Mouse (Mus musculus): ENCODE measurements around the gene Tbx1. TPM values are rescaled to one million over a fixed set of nuclear protein-coding genes. Genes with fewer than 3 reads are reported as not detected.
A peak's percentile ranks its signal among the peaks of the same experiment; 100 is the strongest.

Tbx1 gene
- 1 to 10 TPM; 1.4 to 1.5 TPM for total RNA-seq (2021)
- long read RNA-seq, experiment 1, partial matches to known transcripts, result 1 of 1 reads
- long read RNA-seq, experiment 1, other reads (novel, unspliced or antisense), result 0 of 1 reads
- long read RNA-seq, experiment 2, partial matches to known transcripts, result 1 of 3 reads
- long read RNA-seq, experiment 2, other reads (novel, unspliced or antisense), result 2 of 3 reads

DNA sequence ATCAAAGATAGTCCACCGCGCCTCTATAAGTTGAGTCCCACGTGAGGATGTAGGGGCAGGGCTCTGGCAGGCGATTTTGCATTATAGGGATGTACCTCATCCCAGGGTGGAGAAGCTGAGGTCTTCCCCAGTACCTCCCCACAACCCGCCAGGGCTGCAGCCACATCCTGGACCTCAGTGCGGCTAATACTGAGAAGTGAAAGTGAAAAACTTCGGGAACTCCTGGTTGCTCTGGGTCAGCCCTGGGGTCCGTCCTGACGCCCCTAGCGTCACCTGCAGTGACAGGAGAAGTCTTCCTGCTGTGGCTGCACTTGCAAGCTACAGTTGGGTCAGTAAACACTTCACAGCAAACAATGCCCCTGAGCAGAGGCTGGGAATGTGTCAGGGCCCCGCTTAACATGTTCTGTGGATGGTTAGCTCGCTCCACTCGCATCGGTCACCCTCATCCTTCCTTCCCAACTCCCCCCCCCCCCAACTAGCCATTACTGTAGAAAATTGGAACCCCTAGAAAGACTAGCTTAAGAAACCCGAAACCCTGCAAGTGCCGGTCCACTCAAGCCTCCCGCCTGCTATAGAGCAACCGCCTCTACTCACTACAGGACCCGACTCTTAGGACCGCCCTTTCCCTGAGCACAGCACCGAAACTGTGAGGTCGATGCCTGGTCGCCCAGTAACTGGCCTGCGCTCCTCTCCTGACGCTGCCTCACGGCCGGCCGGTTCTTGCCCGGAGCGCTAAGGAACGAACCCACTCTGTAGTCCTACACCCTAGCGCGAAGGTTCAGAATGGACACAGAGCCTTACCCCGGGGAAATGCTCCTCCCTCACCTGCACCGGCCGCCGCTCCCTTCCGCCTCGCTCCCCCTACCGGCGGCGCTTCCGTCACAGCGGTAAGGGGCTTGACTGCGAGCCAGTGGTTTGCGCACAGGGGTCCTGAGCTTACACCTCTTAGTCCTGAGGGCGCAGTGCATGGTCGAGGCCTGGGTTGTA lies at the start of gene Tbx1:
TSS of gene Tbx1 (minus strand) at position 868 of the 987 bp plus-strand sequence.
- DNase-seq (ENCODE audit: low spot score in 2 of 2), result no peak
- no peak within 1 kb of the TSS for H3K27ac ChIP-seq
- peak within 1 kb of the TSS; percentile 32; the same call in 1 of the 2 replicates for H3K4me3 ChIP-seq
- TF ChIP-seq CTCF (conservative IDR thresholded peaks at IDR 0.05), result peak; percentile 63

DNA sequence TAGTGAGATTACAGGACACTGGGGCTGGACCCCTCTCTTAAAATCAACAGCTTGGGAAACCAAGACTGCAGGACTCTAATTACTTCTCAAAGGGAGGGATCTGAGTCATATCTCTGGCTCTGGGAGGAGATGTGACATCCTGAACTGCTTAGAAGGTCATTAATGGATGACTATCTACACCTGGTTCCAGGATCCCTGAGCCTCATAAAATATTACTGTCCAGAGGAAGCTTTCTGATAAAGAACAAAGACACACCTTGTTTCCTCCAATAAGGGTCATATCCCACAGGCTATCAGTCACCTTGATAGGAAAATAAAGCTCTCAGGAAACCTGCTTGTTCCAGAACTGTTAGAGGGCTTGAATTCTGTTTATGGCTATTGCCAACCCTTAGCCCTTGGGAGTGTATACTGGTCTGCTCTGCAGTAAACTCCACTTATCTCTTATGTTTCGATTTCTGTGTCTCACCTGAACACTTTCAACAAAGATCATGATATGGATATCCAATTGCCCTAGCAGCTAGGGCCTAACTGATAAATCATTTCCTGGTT lies 49.0 kb upstream of the Tbx1 start:
- no peak overlapping the region for H3K27ac ChIP-seq
- TF ChIP-seq CTCF (conservative IDR thresholded peaks at IDR 0.05), result no peak
- no peak overlapping the region for H3K4me3 ChIP-seq
- no peak for DNase-seq (ENCODE audit: low spot score in 2 of 2)

DNA sequence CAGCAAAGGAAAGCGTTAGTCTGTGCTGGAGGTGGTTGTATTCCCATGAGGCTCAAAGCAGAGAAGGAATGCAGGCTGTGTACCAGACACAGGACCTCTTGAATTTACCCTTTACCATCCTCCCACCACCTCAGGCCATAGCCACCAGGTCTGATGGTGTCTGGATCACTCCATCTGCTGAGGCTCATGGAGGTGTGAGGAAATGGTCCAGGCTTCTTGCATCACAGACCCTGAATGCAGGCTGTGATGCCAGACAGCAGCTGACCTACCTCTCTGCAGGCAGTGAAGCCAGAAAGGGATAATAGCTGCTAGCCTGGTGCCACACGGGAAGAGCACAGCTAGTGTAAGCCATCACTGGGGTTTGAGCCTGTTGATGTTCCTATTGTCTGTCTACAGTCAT lies 47.9 kb upstream of the Tbx1 start:
- no peak overlapping the region for H3K27ac ChIP-seq
- H3K4me3 ChIP-seq, result no peak overlapping the region
- TF ChIP-seq CTCF (conservative IDR thresholded peaks at IDR 0.05), result no peak
- no peak for DNase-seq (ENCODE audit: low spot score in 2 of 2)

DNA sequence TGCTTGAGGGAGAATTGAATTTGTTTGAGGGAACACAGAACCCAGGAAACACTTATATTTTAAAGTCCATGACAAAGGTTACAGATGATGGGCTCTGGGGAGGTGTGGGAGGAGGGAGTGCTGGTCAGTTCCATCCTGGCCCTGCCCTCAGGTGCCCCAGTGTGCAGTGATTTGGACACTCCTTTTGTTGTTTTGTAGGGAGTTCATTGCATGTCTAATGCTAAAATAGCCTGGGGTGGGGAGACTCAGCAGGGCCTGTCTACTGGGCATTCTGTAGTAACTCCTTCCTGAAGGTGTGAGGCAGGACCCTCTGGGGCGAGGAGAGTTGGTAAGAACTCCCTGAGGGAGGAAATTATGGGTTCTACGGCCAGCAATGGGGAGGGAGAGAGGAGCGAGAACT lies 46.3 kb upstream of the Tbx1 start:
- no peak for DNase-seq (ENCODE audit: low spot score in 2 of 2)
- H3K4me3 ChIP-seq, result no peak overlapping the region
- TF ChIP-seq CTCF (conservative IDR thresholded peaks at IDR 0.05), result no peak
- H3K27ac ChIP-seq, result no peak overlapping the region

DNA sequence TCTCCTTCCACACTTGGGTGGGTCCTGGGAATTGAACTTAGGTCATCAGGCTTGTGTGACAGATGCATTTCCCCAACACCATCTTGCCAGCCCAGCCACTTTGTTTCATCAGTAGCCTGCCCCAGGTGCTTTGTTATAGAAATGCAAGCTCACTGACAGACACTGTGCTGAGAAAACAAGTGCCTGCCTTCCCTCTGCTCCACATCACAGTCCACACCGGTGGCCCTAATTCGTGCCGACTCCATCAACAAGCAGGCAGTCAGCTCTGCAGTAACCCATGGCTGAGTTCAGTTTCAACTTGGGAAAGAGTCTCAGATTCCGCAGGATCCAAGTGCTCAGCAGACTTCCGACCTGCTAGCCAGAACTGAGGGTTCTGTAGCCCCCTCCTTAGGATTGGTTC lies 45.9 kb upstream of the Tbx1 start:
- Histone ChIP-seq H3K4me3 (no peak overlapping the region), H3K27ac (no peak overlapping the region)
- TF ChIP-seq CTCF (conservative IDR thresholded peaks at IDR 0.05), result no peak
- DNase-seq (ENCODE audit: low spot score in 2 of 2), result no peak

DNA sequence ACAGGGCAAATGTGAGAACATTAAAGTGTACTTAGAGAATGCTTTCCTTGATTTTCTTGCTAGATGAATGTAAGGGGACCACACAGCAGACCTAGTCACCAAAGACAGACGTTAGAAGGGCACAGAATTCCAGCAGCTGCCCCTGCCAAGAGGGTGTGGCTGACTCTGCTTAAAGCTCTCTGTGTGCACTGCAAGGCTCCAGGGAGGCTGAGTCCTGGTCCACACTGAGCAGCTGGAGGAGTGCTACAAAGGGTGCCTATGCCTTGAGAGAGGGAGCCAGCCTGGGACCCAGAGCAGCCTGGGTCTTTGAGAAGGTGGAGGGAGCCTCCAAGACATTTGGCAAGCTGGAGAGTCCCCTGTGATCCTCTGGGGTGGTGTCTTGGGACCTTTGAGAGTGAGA lies 42.9 kb upstream of the Tbx1 start:
- Histone ChIP-seq H3K4me3 (no peak overlapping the region), H3K27ac (no peak overlapping the region)
- TF ChIP-seq CTCF (conservative IDR thresholded peaks at IDR 0.05), result no peak
- no peak for DNase-seq (ENCODE audit: low spot score in 2 of 2)

DNA sequence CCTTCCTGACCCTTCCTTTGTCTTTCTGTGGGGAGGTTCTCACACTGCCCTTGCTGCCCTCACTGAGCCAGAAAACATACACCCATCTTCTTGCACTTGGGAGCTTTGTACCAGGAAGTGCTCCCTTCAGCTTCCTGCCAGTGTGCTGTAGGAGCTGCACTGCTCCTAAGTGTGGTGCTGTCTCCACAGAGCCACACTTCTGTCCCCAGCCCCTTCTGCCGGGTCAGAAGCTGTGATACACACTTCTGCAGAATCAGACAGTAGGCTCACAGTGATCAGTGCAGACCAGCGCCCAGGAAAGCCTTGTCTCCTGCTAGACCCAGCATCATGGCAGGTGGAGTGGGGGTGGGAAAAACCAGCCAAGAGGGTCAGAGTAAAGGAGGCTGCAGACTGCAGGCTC lies 42.3 kb upstream of the Tbx1 start:
- TF ChIP-seq CTCF (conservative IDR thresholded peaks at IDR 0.05), result no peak
- Histone ChIP-seq H3K4me3 (no peak overlapping the region), H3K27ac (no peak overlapping the region)
- no peak for DNase-seq (ENCODE audit: low spot score in 2 of 2)

DNA sequence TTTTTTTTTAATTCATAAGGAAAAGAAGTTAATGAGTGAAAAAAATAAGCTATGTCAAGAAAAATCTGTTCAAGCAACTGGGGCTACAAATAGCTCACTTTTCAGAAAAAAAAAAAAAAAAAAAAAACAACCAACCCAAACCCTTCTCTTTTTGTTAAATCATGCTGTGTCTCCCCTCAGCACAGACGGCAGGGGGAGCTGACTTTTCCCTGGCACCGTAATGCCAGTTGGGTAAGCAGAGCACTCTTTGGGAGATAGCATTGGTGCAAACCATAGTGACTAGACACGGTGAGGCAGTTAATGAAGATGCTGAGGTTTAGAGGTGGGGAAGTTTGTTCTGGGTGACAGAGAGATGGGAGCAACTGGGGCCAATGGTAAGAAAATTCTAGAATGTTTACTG lies 41.6 kb upstream of the Tbx1 start:
- Histone ChIP-seq H3K4me3 (no peak overlapping the region), H3K27ac (no peak overlapping the region)
- TF ChIP-seq CTCF (conservative IDR thresholded peaks at IDR 0.05), result peak; percentile 75
- peak in 1 of 2 experiments; percentile 64 for DNase-seq (ENCODE audit: low spot score in 2 of 2)

DNA sequence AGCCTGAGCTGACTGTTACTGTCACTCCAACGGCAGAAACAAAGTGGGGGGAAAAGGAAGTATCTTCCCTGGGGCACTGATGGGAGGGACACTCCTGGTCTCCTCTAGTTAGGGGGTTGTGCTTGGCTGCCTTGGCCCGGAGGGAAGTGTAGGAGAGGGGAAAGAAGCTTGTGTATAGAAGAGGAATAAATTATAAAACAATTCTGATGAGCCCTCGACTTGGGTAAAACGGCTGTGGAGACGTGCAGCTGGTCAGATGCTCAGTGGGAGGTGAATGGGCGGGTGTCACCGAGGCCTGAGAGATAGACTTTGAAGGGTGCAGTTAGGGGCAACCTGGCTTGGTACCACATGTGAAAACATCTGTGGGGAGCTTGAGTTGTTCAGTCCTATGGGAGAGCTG lies 40.7 kb upstream of the Tbx1 start:
- Histone ChIP-seq H3K27ac (no peak overlapping the region), H3K4me3 (no peak overlapping the region)
- no peak for TF ChIP-seq CTCF (conservative IDR thresholded peaks at IDR 0.05)
- no peak for DNase-seq (ENCODE audit: low spot score in 2 of 2)

DNA sequence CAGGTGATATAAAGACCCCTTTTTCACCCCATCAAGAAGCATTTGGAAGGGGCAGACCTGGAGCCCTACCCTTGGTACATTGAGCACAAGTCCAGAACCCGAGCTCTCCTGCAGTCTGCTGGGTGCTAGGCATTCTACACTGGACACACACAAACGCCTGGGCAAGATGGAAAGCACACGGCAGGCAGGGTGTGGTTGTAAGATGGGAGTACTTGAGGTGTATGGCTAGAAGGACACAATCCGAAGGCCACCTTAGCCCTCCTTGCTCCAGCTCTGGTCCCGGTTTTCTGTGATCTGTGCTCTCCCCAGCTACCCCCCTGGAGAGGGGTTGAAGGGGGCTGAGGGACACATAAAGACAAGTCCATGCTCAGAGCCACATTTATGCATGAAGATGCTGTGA lies 39.8 kb upstream of the Tbx1 start:
- TF ChIP-seq CTCF (conservative IDR thresholded peaks at IDR 0.05), result no peak
- no peak for DNase-seq (ENCODE audit: low spot score in 2 of 2)
- peak overlapping the region; percentile 91 for H3K27ac ChIP-seq
- H3K4me3 ChIP-seq, result peak overlapping the region; percentile 68

DNA sequence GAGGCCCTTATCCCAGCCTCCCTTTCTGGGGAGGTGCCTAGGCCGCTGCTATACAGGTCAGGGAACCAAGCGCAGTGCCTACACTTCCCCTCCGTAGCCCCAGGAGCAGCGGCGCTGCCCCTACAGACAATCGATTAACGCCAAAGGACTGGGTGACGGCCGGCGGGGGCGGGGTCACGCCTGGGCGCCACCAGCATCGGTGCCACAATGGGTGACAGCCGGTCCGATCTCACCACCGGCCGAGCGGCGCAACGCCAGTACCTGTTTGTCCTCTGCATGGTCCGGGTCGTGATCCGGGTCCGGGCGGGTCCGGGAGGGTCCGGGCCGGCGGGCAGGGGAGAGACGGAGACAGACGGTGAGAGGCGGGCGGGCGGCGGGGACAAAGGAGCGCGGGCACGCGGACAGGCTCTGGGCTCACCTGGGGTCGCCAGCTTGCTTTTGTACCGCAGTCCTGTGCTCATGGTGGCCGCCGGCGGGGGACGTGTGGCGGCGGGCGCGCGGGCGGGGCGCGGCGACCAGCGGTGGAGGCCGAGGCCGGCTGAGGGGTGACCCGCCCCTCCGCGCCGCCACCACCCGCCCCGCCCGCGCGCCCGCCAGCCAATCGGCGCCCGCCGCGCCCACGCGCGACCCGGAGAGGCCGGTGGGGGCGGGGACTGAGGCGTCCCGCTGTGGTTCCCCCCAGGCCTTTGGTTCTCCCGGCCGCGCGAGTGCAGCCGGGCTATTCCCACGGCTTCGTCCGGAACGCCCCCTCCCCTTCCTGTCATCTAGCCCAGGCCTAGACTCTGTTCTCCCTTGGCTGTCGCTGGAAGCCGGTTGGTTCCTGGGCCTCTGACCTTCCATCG lies 39.1 kb upstream of the Tbx1 start, which contains the start of gene Sept5:
TSS of gene Sept5 (minus strand) at position 565 of the 842 bp plus-strand sequence.
- no peak for TF ChIP-seq CTCF (conservative IDR thresholded peaks at IDR 0.05)
- Histone ChIP-seq H3K27ac (peak within 1 kb of the TSS; percentile 91), H3K4me3 (peak within 1 kb of the TSS; percentile 68)
- peak in 1 of 2 experiments; percentile 72 for DNase-seq (ENCODE audit: low spot score in 2 of 2)

DNA sequence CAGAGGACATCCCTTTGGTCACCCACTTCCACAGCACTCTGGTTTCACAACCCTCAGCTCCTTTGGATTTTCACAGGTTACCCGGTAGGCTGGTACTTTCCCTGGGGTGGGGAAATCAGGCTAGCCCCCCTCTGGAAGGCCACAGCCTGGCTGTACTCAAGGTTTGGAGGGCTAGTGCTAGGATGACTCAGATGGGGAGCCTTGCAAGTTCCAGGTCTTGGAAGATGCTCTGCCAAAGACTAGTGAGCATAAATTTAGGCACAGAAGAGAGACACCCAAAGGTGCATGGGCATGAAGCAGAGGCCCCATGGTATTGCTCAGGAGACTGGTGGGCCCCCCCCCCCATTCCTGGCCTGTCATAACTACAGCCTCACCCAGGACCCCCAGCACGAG lies 38.5 kb upstream of the Tbx1 start:
- no peak for DNase-seq (ENCODE audit: low spot score in 2 of 2)
- peak overlapping the region; percentile 68 for H3K4me3 ChIP-seq
- no peak for TF ChIP-seq CTCF (conservative IDR thresholded peaks at IDR 0.05)
- peak overlapping the region; percentile 91 for H3K27ac ChIP-seq
